Mouse (Mus musculus) stomach, postnatal 0 days (tissue): ENCODE data around the gene Mgmt. TPM values are rescaled to one million over a fixed set of nuclear protein-coding genes. Genes with fewer than 3 reads are reported as not detected.

Source experiments
- ATAC-seq: fragments of 200-750 bp; cut with Nextera tagmentation; 2 replicates; pipeline ENCODE4 v1.8.0; 2017; ENCODE audit not compliant: low FRiP score, low TSS enrichment
- DNase-seq: peaks from one replicate; pipeline ENCODE4 v3.0.0-alpha.2; 2016; ENCODE audit warnings: low spot score
- H3K27ac ChIP-seq: fragments of 300-500 bp; sonication (generic); replicated peaks from 2 replicates; pipeline ENCODE4 v1.5.1; 2014; ENCODE audit warnings: mild to moderate bottlenecking, control low read depth
- H3K27me3 ChIP-seq: fragments of 300-500 bp; sonication (generic); 2 replicates; pipeline ENCODE4 v1.6.1; 2014; ENCODE audit warnings: low read length; ENCODE audit not compliant: control insufficient read depth, insufficient read depth
- H3K36me3 ChIP-seq: fragments of 300-500 bp; sonication (generic); 2 replicates; pipeline ENCODE4 v1.6.1; 2014; ENCODE audit warnings: low read length, mixed read lengths; ENCODE audit not compliant: control insufficient read depth, insufficient read depth
- H3K4me1 ChIP-seq: fragments of 300-500 bp; sonication (generic); replicated peaks from 2 replicates; pipeline ENCODE4 v1.6.1; 2014; ENCODE audit warnings: antibody characterized with exemption; ENCODE audit not compliant: control insufficient read depth, insufficient read depth
- H3K4me2 ChIP-seq: fragments of 300-500 bp; sonication (generic); replicated peaks from 2 replicates; pipeline ENCODE4 v1.6.1; 2014; ENCODE audit warnings: low read depth, mild to moderate bottlenecking, control low read depth, moderate library complexity
- H3K4me3 ChIP-seq: fragments of 300-500 bp; sonication (generic); 2 replicates; pipeline ENCODE4 v1.5.1; 2014; ENCODE audit warnings: low read depth, low read length, control low read depth
- H3K9ac ChIP-seq: fragments of 300-500 bp; sonication (generic); 2 replicates; pipeline ENCODE4 v1.6.1; 2014; ENCODE audit warnings: mild to moderate bottlenecking, low read length, control low read depth, mixed read lengths
- H3K9me3 ChIP-seq: fragments of 300-500 bp; sonication (generic); 2 replicates; pipeline ENCODE4 v1.6.1; 2016; ENCODE audit warnings: low read length; ENCODE audit not compliant: control insufficient read depth
- CTCF ChIP-seq: IDR thresholded peaks from 2 replicates; pipeline ENCODE4 v1.5.1; 2016; ENCODE audit warnings: antibody characterized with exemption, low read depth, mild to moderate bottlenecking, moderate library complexity
- EP300 ChIP-seq: optimal IDR thresholded peaks from 2 replicates; pipeline ENCODE3; 2016; ENCODE audit warnings: antibody characterized with exemption
- WGBS: fragments of 180-500 bp; shearing (Covaris S2); extraction: QIAGEN DNeasy Blood & Tissue Kit; methylation state at CpG from one replicate; pipeline ENCODE4 v1.1.7; 2014; 5-methylcytosine and 5-hydroxymethylcytosine counted together
- polyA plus RNA-seq: library from polyadenylated mRNA; unstranded; fragments of >200 nt; fragmentation: Nextera tagmentation; extraction: Ambion mirVana; gene quantifications from 2 replicates; pipeline ENCODE4 v1.2.1, GENCODE M21; 2015

Mgmt gene
- polyA plus RNA-seq, 1 experiment from 2014 or later = 5.5 TPM

DNA sequence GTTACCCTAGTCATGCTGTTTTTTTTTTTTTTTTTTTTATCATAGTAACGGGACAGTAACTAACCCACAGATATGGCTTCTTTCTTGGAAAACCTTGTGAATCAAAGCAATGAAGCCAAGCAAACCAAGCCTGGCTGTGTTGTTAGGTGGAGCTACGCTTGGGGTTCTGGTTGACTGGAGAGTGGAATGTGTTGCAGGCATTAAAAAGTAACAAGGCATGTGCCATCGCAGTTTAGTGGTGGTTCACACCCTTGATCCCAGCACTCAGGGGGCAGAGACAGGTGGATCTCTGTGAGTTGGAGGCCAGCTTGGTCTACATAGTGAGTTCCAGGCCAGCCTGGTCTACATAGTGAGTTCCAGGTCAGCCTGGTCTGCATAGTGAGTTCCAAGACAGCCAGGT, 39.0 kb downstream of the Mgmt start:
- H3K9ac ChIP-seq = no peak overlapping the region
- H3K27ac ChIP-seq = no peak overlapping the region
- TF ChIP-seq EP300 (no peak), CTCF (no peak)
- WGBS = 92% methylated on average over 3 of the region's 3 CpGs
- no peak for ATAC-seq
- no peak overlapping the region for H3K4me2 ChIP-seq
- no peaks in the 10 kb centered on the region for H3K27me3 ChIP-seq
- H3K4me1 ChIP-seq = no peaks in the 10 kb centered on the region
- no peaks in the 10 kb centered on the region for H3K9me3 ChIP-seq
- no peaks in the 10 kb centered on the region for H3K36me3 ChIP-seq
- H3K4me3 ChIP-seq = no peak overlapping the region
- DNase-seq = no peak

DNA sequence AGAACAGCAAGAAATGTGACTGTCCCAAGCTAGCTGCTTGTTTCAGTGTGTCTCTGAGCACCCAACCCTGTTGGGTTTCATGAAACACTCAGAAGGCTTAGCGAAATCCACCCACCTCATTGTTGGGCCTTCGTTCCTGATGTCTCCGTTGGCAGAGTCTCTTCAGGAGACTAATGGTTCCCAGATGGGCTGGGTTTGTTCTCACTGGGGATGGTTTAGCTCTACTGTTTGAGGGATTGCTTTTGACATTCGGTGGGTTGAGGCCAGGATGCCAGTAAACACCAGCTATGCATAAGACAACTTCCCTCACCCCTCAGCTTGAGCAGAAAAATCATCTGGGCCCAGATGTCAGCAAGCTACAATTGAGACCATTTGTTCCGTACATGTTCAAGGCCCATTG, 39.9 kb downstream of the Mgmt start:
- WGBS = 81% methylated on average over 5 of the region's 5 CpGs
- Histone ChIP-seq H3K4me3 (no peak overlapping the region), H3K9me3 (no peaks in the 10 kb centered on the region), H3K36me3 (no peaks in the 10 kb centered on the region), H3K27ac (no peak overlapping the region), H3K9ac (no peak overlapping the region), H3K4me2 (no peak overlapping the region), H3K27me3 (no peaks in the 10 kb centered on the region), H3K4me1 (no peaks in the 10 kb centered on the region)
- ATAC-seq (no peak), DNase-seq (no peak)
- TF ChIP-seq CTCF (no peak), EP300 (no peak)

DNA sequence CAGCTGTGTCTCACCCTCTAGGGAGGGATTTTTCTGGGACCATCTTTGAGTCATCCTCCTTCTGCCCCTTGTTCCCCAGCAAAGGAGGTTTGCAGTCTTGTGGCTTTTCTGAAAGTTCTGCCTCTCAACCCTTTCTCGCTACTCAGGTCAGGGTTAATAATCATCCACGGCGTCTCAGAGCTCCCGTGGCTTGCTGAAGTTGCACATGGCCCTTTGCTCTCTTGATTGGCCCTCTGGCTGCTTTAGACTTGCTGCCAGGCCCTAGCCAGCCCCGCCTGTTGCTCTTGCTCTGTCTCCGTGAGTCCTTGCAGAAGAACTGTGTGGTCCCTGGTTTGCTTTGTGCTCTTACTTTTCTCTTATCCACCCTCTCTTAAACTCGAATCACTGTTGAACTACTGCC, 40.4 kb downstream of the Mgmt start:
- no peak overlapping the region for H3K27ac ChIP-seq
- no peak for ATAC-seq
- no peaks in the 10 kb centered on the region for H3K4me1 ChIP-seq
- no peak overlapping the region for H3K4me2 ChIP-seq
- no peaks in the 10 kb centered on the region for H3K9me3 ChIP-seq
- 68% methylated on average over 7 of the region's 7 CpGs for WGBS
- no peak for TF ChIP-seq EP300
- TF ChIP-seq CTCF = no peak
- DNase-seq = no peak
- H3K4me3 ChIP-seq = no peak overlapping the region
- no peaks in the 10 kb centered on the region for H3K27me3 ChIP-seq
- H3K9ac ChIP-seq = no peak overlapping the region
- H3K36me3 ChIP-seq = no peaks in the 10 kb centered on the region

DNA sequence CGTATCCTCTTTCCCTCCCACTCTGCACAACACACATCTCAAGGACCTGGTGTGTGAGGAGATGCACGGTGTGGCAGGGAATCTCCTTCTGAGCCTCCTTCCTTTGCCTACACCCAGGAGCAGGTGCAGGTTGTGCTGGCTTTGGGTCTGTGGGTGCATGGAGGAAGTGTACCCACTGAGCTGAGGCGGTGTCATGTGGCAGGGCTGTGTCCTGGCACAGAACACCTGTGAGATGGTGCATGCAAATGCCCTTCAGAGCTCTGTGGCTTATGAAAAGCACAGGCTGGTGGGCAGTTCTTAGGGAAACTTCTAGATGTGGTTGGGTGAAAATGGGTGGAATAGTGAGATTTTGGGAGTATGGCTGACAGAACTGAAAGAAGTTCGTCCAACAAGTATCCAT, 44.0 kb downstream of the Mgmt start:
- no peaks in the 10 kb centered on the region for H3K27me3 ChIP-seq
- no peak overlapping the region for H3K9ac ChIP-seq
- H3K36me3 ChIP-seq = no peaks in the 10 kb centered on the region
- WGBS = 93% methylated on average over 4 of the region's 4 CpGs
- DNase-seq (no peak), ATAC-seq (no peak)
- no peak overlapping the region for H3K27ac ChIP-seq
- H3K9me3 ChIP-seq = no peaks in the 10 kb centered on the region
- no peak for TF ChIP-seq EP300
- no peak for TF ChIP-seq CTCF
- H3K4me3 ChIP-seq = no peak overlapping the region
- no peaks in the 10 kb centered on the region for H3K4me1 ChIP-seq
- no peak overlapping the region for H3K4me2 ChIP-seq

DNA sequence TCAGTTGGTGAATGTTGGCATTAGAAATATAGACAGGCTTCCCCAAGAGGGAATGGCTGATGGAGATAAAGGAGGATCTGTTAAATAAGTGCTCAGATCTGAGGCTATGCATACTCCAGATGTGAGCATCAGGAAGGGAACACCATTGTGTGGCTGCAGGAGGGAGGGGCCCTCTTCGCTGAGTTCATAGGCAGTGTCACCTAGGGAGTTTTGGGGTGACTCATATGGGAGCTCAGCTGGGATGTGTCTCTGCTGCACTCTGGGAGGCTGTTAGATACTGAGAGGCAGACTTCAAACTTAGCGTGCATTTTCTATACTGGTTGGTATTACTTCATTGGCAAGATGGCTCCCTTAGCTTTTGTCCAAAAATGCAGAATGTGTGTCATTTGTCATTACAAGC, 48.0 kb downstream of the Mgmt start:
- no peak overlapping the region for H3K4me3 ChIP-seq
- WGBS = 78% methylated on average over 2 of the region's 2 CpGs
- no peak for DNase-seq
- H3K4me1 ChIP-seq = no peaks in the 10 kb centered on the region
- no peak overlapping the region for H3K9ac ChIP-seq
- no peak for TF ChIP-seq EP300
- no peak for TF ChIP-seq CTCF
- no peak for ATAC-seq
- no peaks in the 10 kb centered on the region for H3K36me3 ChIP-seq
- H3K9me3 ChIP-seq = no peaks in the 10 kb centered on the region
- no peaks in the 10 kb centered on the region for H3K27me3 ChIP-seq
- no peak overlapping the region for H3K4me2 ChIP-seq
- no peak overlapping the region for H3K27ac ChIP-seq

DNA sequence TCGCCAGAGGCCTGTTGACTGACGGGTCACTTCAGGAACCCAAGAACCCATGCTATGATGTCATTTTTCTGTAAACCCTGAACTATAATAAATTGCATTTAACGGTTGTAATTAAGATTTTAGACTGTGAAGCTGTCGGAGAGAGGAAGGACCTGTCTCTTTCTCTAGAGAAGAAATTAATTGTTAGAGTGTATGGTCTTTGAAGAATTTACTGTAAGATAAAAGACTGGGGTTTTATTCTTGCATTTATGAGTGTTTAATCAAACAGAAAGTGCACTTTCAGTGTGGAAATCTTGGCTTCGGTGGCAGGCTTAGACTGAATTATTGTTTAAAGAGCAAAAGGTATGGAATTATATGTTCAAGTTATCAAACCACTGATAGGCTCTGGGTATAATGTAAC, 49.5 kb downstream of the Mgmt start:
- H3K4me1 ChIP-seq = no peaks in the 10 kb centered on the region
- 56% methylated on average over 5 of the region's 5 CpGs for WGBS
- DNase-seq (no peak), ATAC-seq (no peak)
- H3K4me3 ChIP-seq = no peak overlapping the region
- no peak overlapping the region for H3K9ac ChIP-seq
- no peak overlapping the region for H3K27ac ChIP-seq
- H3K27me3 ChIP-seq = no peaks in the 10 kb centered on the region
- no peaks in the 10 kb centered on the region for H3K36me3 ChIP-seq
- TF ChIP-seq CTCF (no peak), EP300 (no peak)
- no peaks in the 10 kb centered on the region for H3K9me3 ChIP-seq
- H3K4me2 ChIP-seq = no peak overlapping the region
